Mouse (Mus musculus) embryonic stem cell, embryonic (primary cell): Measurements from ENCODE around the gene Olfr46.
"Not testable (repeated sequence)": the region's sequence is repeated elsewhere in the genome, so short reads cannot be mapped to it uniquely, and the experiment has no call there.

Experiments used
- CTCF ChIA-PET, 4 experiments: fragments of 300-600 bp in 2 of 4; fragments of 350-600 bp in 2 of 4; sonication (Branson Sonifier 250); formaldehyde crosslinking; loops; one replicate each; lab custom pipeline; 2022; ENCODE audit warnings: inconsistent platforms in 2 of 4; lab: Charles Lee
- POLR2A ChIA-PET, 4 experiments: fragments of 300-600 bp in 2 of 4; fragments of 350-600 bp in 2 of 4; sonication (Branson Sonifier 250); formaldehyde crosslinking; loops; one replicate each; lab custom pipeline; 2022; ENCODE audit warnings: antibody characterized with exemption in 4 of 4, inconsistent platforms in 1 of 4; lab: Charles Lee

The Olfr46 gene

DNA sequence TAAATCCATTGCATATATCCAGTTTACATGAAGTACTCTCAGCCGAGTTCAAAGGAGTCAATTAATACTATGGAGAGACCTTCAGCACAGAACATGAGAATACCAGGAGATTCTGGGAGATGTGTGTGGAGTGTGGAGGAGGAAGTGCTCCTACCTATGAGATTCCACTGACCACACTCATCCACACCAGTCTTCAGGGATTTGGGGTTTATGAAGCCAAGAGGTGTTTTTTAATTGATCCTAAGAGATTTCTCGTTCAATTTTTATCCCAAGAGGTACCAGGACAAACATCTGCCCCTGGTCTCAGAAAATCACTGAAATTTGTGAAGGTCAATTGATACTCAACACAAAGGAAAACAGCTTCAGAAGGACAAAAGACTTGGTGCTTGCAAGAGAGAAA lies at the start of gene Olfr46:
TSS of gene Olfr46 (plus strand) at position 301 of the 400 bp plus-strand sequence.
- CTCF ChIA-PET, POLR2A ChIA-PET: not testable (repeated sequence)

GRCm38 (mm10) chr7:140567586-140567985 lies 33.5 kb upstream of the Olfr46 start, which contains the start of gene Olfr538:
Olfr538 (plus strand) TSS chr7:140567886.
- ChIA-PET CTCF (no interaction called here), POLR2A (no interaction called here)

DNA sequence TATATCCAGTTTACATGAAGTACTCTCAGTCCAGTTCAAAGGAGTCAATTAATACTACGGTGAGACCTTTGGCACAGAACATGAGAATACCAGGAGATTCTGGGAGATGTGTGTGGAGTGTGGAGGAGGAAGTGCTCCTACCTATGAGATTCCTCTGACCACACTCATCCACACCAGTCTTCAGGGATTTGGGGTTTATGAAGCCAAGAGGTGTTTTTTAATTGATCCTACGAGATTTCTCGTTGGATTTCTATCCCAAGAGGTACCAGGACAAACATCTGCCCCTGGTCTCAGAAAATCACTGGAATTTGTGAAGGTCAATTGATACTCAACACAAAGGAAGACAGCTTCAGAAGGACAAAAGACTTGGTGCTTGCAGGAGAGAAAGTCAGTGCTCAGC lies 27.6 kb downstream of the Olfr46 start, which contains the start of gene Olfr61:
TSS of gene Olfr61 (plus strand) at position 301 of the 400 bp plus-strand sequence.
- CTCF ChIA-PET, POLR2A ChIA-PET: not testable (repeated sequence)

- POLR2A ChIA-PET = no interaction called here
- CTCF ChIA-PET = no interaction called here
These were observed 29.5 kb downstream of the Olfr46 start for GRCm38 (mm10) chr7:140630559-140630958.

GRCm38 (mm10) chr7:140646152-140646551 lies 45.1 kb downstream of the Olfr46 start, which contains the start of gene Olfr53:
Olfr53 (plus strand) TSS chr7:140646452.
- ChIA-PET POLR2A (no interaction called here), CTCF (no interaction called here)

GRCm38 (mm10) chr7:140659630-140660029 lies 58.6 kb downstream of the Olfr46 start, which contains the start of gene Olfr539:
Olfr539 (plus strand) TSS chr7:140659930.
- ChIA-PET CTCF (no interaction called here), POLR2A (interaction anchor here in 1 of 4 experiments (0.6 kb wide), 1 partner anchor 350 kb away, joined by 4 read pairs; no protein-coding TSS in a partner anchor)
